Mouse (Mus musculus) urinary bladder, postnatal 0 days (tissue): ENCODE measurements around the gene Efna1. TPM values are rescaled to one million over a fixed set of nuclear protein-coding genes. Genes with fewer than 3 reads are reported as not detected.
A peak's percentile ranks its signal among the peaks of the same experiment; 100 is the strongest.

Source experiments
- microRNA counts: library from miRNA; unstranded; fragments of <30 nt; microRNA quantifications from one replicate; lab custom pipeline; 2016
- microRNA-seq: library from miRNA; unstranded; fragments of <30 nt; microRNA quantifications from one replicate; pipeline ENCODE4, GENCODE M21; 2016
- polyA plus RNA-seq: library from polyadenylated mRNA; unstranded; fragments of >200 nt; fragmentation: Nextera tagmentation; extraction: Ambion mirVana; gene quantifications from 2 replicates; pipeline ENCODE4 v1.2.1, GENCODE M21; 2015

Gene Efna1
- polyA plus RNA-seq, result 19.8 and 20.1 TPM in 2 replicates

GRCm38 (mm10) chr3:89280606-89281511 is at the start of gene Efna1:
TSS of gene Efna1 (minus strand) at chr3:89281142.

GRCm38 (mm10) chr3:89322514-89323165 is 41.7 kb upstream of the Efna1 start, which contains the start of gene Efna3:
TSS of gene Efna3 (minus strand) at chr3:89322965.

GRCm38 (mm10) chr3:89270051-89270755 is 10.7 kb downstream of the Efna1 start, which contains the start of gene Slc50a1:
TSS of gene Slc50a1 (minus strand) at chr3:89270570.

GRCm38 (mm10) chr3:89259076-89259475 is 21.9 kb downstream of the Efna1 start, which contains the start of gene Dpm3:
TSS of gene Dpm3 (plus strand) at chr3:89259358.

GRCm38 (mm10) chr3:89246261-89247100 is 34.5 kb downstream of the Efna1 start, which contains the start of gene Trim46:
TSS of gene Trim46 (minus strand) at chr3:89246309.

GRCm38 (mm10) chr3:89245688-89246171 is 35.2 kb downstream of the Efna1 start, which contains the start of gene Krtcap2:
TSS of gene Krtcap2 (plus strand) at chr3:89245966.

GRCm38 (mm10) chr3:89228836-89229235 is 52.1 kb downstream of the Efna1 start, which contains the start of gene Muc1:
TSS of gene Muc1 (plus strand) at chr3:89229057.

GRCm38 (mm10) chr3:89226900-89227299 is 54.0 kb downstream of the Efna1 start, which contains the start of gene Mtx1:
TSS of gene Mtx1 (minus strand) at chr3:89227088.

MicroRNAs encoded within 50 kb of the gene (microRNA counts, 519-probe panel; counts per million panel counts)
- microRNA mmu-miR-92b (lab: Ali Mortazavi, UCI), result not detected

Small RNAs within 50 kb of the gene (microRNA-seq; reads per million reads assigned to microRNA genes)
- 13.3 reads per million, percentile 22 among the genes with 10 or more reads in this experiment for gene Mir92b

Other genes with a start within 250 kb of the Efna1 start
- 11.3 and 11.4 TPM in 2 replicates for gene Rusc1, start 187.8 kb downstream of the Efna1 start, polyA plus RNA-seq
- not detected in 2 replicates for gene Gm43738, start 180.0 kb downstream of the Efna1 start, polyA plus RNA-seq
- gene Fdps, start 179.2 kb downstream of the Efna1 start, polyA plus RNA-seq, result 251 and 535 TPM in 2 replicates
- gene Pklr, start 145.0 kb downstream of the Efna1 start, polyA plus RNA-seq, result not detected in 2 replicates
- gene Hcn3, start 120.9 kb downstream of the Efna1 start, polyA plus RNA-seq, result 0.35 and 0.59 TPM in 2 replicates
- 10.9 and 11.8 TPM in 2 replicates for gene Clk2, start 116.3 kb downstream of the Efna1 start, polyA plus RNA-seq
- 63.2 and 67.5 TPM in 2 replicates for gene Scamp3, start 103.7 kb downstream of the Efna1 start, polyA plus RNA-seq
- 16.3 and 16.7 TPM in 2 replicates for gene Fam189b, start 98.0 kb downstream of the Efna1 start, polyA plus RNA-seq
- 35.9 and 40.6 TPM in 2 replicates for gene Gba, start 78.2 kb downstream of the Efna1 start, polyA plus RNA-seq
- 31.5 and 34.3 TPM in 2 replicates for gene Thbs3, start 66.0 kb downstream of the Efna1 start, polyA plus RNA-seq
- 130 and 133 TPM in 2 replicates for gene Mtx1, start 54.1 kb downstream of the Efna1 start, polyA plus RNA-seq
- 0.31 and 0.75 TPM in 2 replicates for gene Muc1, start 52.1 kb downstream of the Efna1 start, polyA plus RNA-seq
- 245 and 269 TPM in 2 replicates for gene Krtcap2, start 35.2 kb downstream of the Efna1 start, polyA plus RNA-seq
- 0.50 and 0.73 TPM in 2 replicates for gene Trim46, start 34.8 kb downstream of the Efna1 start, polyA plus RNA-seq
- 107 and 126 TPM in 2 replicates for gene Dpm3, start 21.8 kb downstream of the Efna1 start, polyA plus RNA-seq
- gene Slc50a1, start 10.6 kb downstream of the Efna1 start, polyA plus RNA-seq, result 90.2 and 94.4 TPM in 2 replicates
- 5.3 and 6.5 TPM in 2 replicates for gene Efna3, start 41.8 kb upstream of the Efna1 start, polyA plus RNA-seq
- gene Efna4, start 56.9 kb upstream of the Efna1 start, polyA plus RNA-seq, result 4.4 and 5.6 TPM in 2 replicates
- gene Adam15, start 68.9 kb upstream of the Efna1 start, polyA plus RNA-seq, result 60.9 and 72.6 TPM in 2 replicates
- gene Dcst2, start 80.8 kb upstream of the Efna1 start, polyA plus RNA-seq, result 0.07 and 0.08 TPM in 2 replicates
- gene Dcst1, start 84.1 kb upstream of the Efna1 start, polyA plus RNA-seq, result 0.17 and 0.26 TPM in 2 replicates
- gene Zbtb7b, start 113.6 kb upstream of the Efna1 start, polyA plus RNA-seq, result 4.1 and 4.6 TPM in 2 replicates
- gene Lenep, start 121.7 kb upstream of the Efna1 start, polyA plus RNA-seq, result not detected in 2 replicates
- 20.6 and 21.0 TPM in 2 replicates for gene Flad1, start 130.7 kb upstream of the Efna1 start, polyA plus RNA-seq
- gene Cks1b, start 137.2 kb upstream of the Efna1 start, polyA plus RNA-seq, result 146 and 176 TPM in 2 replicates
- 75.2 and 77.8 TPM in 2 replicates for gene Shc1, start 137.3 kb upstream of the Efna1 start, polyA plus RNA-seq
- 17.5 and 21.1 TPM in 2 replicates for gene Pygo2, start 149.1 kb upstream of the Efna1 start, polyA plus RNA-seq
- 171 and 191 TPM in 2 replicates for gene Pbxip1, start 155.6 kb upstream of the Efna1 start, polyA plus RNA-seq
- 40.4 and 51.5 TPM in 2 replicates for gene Pmvk, start 173.4 kb upstream of the Efna1 start, polyA plus RNA-seq
- 3.6 and 6.3 TPM in 2 replicates for gene Kcnn3, start 239.0 kb upstream of the Efna1 start, polyA plus RNA-seq